Mouse (Mus musculus): ENCODE measurements around the gene 1700029I15Rik.

Gene 1700029I15Rik

GRCm38 (mm10) chr2:92425366-92425765, 43.0 kb downstream of the 1700029I15Rik start:
- ATAC-seq (ENCODE audit: low TSS enrichment) = no peak

- no peak for ATAC-seq (ENCODE audit: low TSS enrichment)
Measured at GRCm38 (mm10) chr2:92426426-92426825, 44.1 kb downstream of the 1700029I15Rik start.

GRCm38 (mm10) chr2:92427882-92428281, 45.5 kb downstream of the 1700029I15Rik start:
- peak; percentile 58 for ATAC-seq (ENCODE audit: low TSS enrichment)

- no peak for ATAC-seq (ENCODE audit: low TSS enrichment)
Measured at GRCm38 (mm10) chr2:92430089-92430488, 47.8 kb downstream of the 1700029I15Rik start.

GRCm38 (mm10) chr2:92430723-92431541, 48.6 kb downstream of the 1700029I15Rik start:
- ATAC-seq (ENCODE audit: low TSS enrichment) = peak; percentile 21

GRCm38 (mm10) chr2:92431611-92432179, 49.4 kb downstream of the 1700029I15Rik start:
- ATAC-seq (ENCODE audit: low TSS enrichment) = no peak

GRCm38 (mm10) chr2:92432299-92433295, 50.3 kb downstream of the 1700029I15Rik start:
- no peak for ATAC-seq (ENCODE audit: low TSS enrichment)

- ATAC-seq (ENCODE audit: low TSS enrichment) = peak; percentile 81
Measured at GRCm38 (mm10) chr2:92433578-92434374, 51.4 kb downstream of the 1700029I15Rik start, which contains the start of gene Cry2. Cry2 (minus strand) TSS chr2:92434043.

GRCm38 (mm10) chr2:92434375-92434745, 52.0 kb downstream of the 1700029I15Rik start:
- ATAC-seq (ENCODE audit: low TSS enrichment) = peak; percentile 14

- no peak for ATAC-seq (ENCODE audit: low TSS enrichment)
Measured at GRCm38 (mm10) chr2:92435023-92435422, 52.7 kb downstream of the 1700029I15Rik start.

All from frontal cortex, adult (tissue).